Mouse (Mus musculus): ENCODE results near the gene Dffa. TPM values are rescaled to one million over a fixed set of nuclear protein-coding genes. Genes with fewer than 3 reads are reported as not detected.

Dffa gene
- total and polyA plus RNA-seq, 3 experiments: 23.4 to 44.8 (median 26.8) TPM

GRCm38 (mm10) chr4:149145151-149145550 lies 41.2 kb downstream of the Dffa start:
- H3K27me3 ChIP-seq (replicated peaks): no peaks in the 10 kb centered on the region
- H3K9me3 ChIP-seq (replicated peaks; ENCODE audit: low read length): peaks cover 2% of the 10 kb centered on the region
- no peak overlapping the region for H3K9ac ChIP-seq (ENCODE audit: insufficient read depth, low read depth)
- in situ Hi-C loops (cut with MboI; ENCODE audit: low pct_ligation_motif_present, low pct_unique_long_range_greater_than_20kb, low sequenced_read_pairs): loop anchor here (10.0 kb wide), 1 partner anchor 180 kb away; no protein-coding TSS in a partner anchor
- H3K79me2 ChIP-seq (replicated peaks; ENCODE audit: control insufficient read depth, extremely low read depth, insufficient read depth, poor library complexity, severe bottlenecking): no peaks in the 10 kb centered on the region
- peaks cover 8 to 13% of the 10 kb centered on the region in 2 experiments for H3K36me3 ChIP-seq (replicated peaks in 1 of 2; ENCODE audit: control insufficient read depth in 1 of 2, insufficient read depth in 1 of 2, low read length in 1 of 2)
- no peak overlapping the region for H3K4me2 ChIP-seq (ENCODE audit: insufficient read depth, low read depth, poor library complexity, severe bottlenecking)
- dilution Hi-C loops (cut with MboI; ENCODE audit: extremely low pct_ligation_motif_present, extremely low pct_unique_long_range_greater_than_20kb, low sequenced_read_pairs): no loop called here
- H3K4me3 ChIP-seq (replicated peaks in 1 of 3; ENCODE audit: low read depth in 2 of 3, low read length in 2 of 3, poor library complexity in 1 of 3): no peak overlapping the region
- no peak for TF ChIP-seq SIN3A (IDR thresholded peaks at IDR 0.05; ENCODE audit: low read length)
- TF ChIP-seq CTCF (conservative IDR thresholded peaks at IDR 0.05 in 1 of 2, IDR thresholded peaks at IDR 0.05 in 1 of 2; ENCODE audit: low read depth in 2 of 2, low read length in 2 of 2): no peak
- TF ChIP-seq MAX (IDR thresholded peaks at IDR 0.05; ENCODE audit: low read length): no peak
- no peak for TF ChIP-seq ZMIZ1 (IDR thresholded peaks at IDR 0.05; ENCODE audit: low read depth, low read length)
- TF ChIP-seq ZC3H11A (IDR thresholded peaks at IDR 0.05; ENCODE audit: low read depth, low read length): no peak
- no peak for TF ChIP-seq MXI1 (IDR thresholded peaks at IDR 0.05; ENCODE audit: low read depth, low read length)
- TF ChIP-seq ELF1 (IDR thresholded peaks at IDR 0.05; ENCODE audit: low read depth, low read length): no peak
- no peak for TF ChIP-seq CHD2 (IDR thresholded peaks at IDR 0.05; ENCODE audit: low read length)
- TF ChIP-seq GABPA (IDR thresholded peaks at IDR 0.05; ENCODE audit: insufficient replicate concordance, low read depth, low read length): no peak
- no peak for TF ChIP-seq POLR2A (IDR thresholded peaks at IDR 0.05; ENCODE audit: low read depth, low read length)
- TF ChIP-seq NRF1 (IDR thresholded peaks at IDR 0.05; ENCODE audit: low read depth, low read length): no peak
- TF ChIP-seq EP300 (IDR thresholded peaks at IDR 0.05; ENCODE audit: low read length): no peak
- H3K4me1 ChIP-seq (ENCODE audit: control insufficient read depth in 1 of 2, insufficient read depth in 2 of 2): peaks cover 0 to 17% of the 10 kb centered on the region in 2 experiments; a peak in 3 of 4 replicates
- no peak for DNase-seq (ENCODE audit: extremely low read depth)
- no peak overlapping the region for H3K27ac ChIP-seq (ENCODE audit: insufficient read depth, low read depth)

- Histone ChIP-seq H3K27ac (ENCODE audit: insufficient read depth, low read depth) (no peak overlapping the region), H3K9ac (ENCODE audit: insufficient read depth, low read depth) (no peak overlapping the region), H3K36me3 (replicated peaks in 1 of 2; ENCODE audit: control insufficient read depth in 1 of 2, insufficient read depth in 1 of 2, low read length in 1 of 2) (peaks cover 30 to 36% of the 10 kb centered on the region in 2 experiments), H3K27me3 (replicated peaks) (no peaks in the 10 kb centered on the region), H3K4me2 (ENCODE audit: insufficient read depth, low read depth, poor library complexity, severe bottlenecking) (no peak overlapping the region), H3K4me1 (ENCODE audit: control insufficient read depth in 1 of 2, insufficient read depth in 2 of 2) (peaks cover 4 to 17% of the 10 kb centered on the region in 2 experiments; a peak in 3 of 4 replicates), H3K9me3 (replicated peaks; ENCODE audit: low read length) (peaks cover 2% of the 10 kb centered on the region), H3K4me3 (replicated peaks in 1 of 3; ENCODE audit: low read depth in 2 of 3, low read length in 2 of 3, poor library complexity in 1 of 3) (no peak overlapping the region), H3K79me2 (replicated peaks; ENCODE audit: control insufficient read depth, extremely low read depth, insufficient read depth, poor library complexity, severe bottlenecking) (no peaks in the 10 kb centered on the region)
- in situ Hi-C loops (cut with MboI; ENCODE audit: low pct_ligation_motif_present, low pct_unique_long_range_greater_than_20kb, low sequenced_read_pairs) (loop anchor here (10.0 kb wide), 1 partner anchor 177 kb away; no protein-coding TSS in a partner anchor), dilution Hi-C loops (cut with MboI; ENCODE audit: extremely low pct_ligation_motif_present, extremely low pct_unique_long_range_greater_than_20kb, low sequenced_read_pairs) (no loop called here)
- no peak for DNase-seq (ENCODE audit: extremely low read depth)
- TF ChIP-seq ZMIZ1 (IDR thresholded peaks at IDR 0.05; ENCODE audit: low read depth, low read length) (no peak), TBP (conservative IDR thresholded peaks at IDR 0.05; ENCODE audit: low read depth, low read length) (no peak), POLR2AphosphoS2 (IDR thresholded peaks at IDR 0.05; ENCODE audit: low read depth, low read length) (no peak), KAT2A (IDR thresholded peaks at IDR 0.05; ENCODE audit: insufficient replicate concordance, low read length) (no peak), UBTF (IDR thresholded peaks at IDR 0.05; ENCODE audit: low read depth, low read length) (no peak), USF2 (conservative IDR thresholded peaks at IDR 0.05; ENCODE audit: low read depth, low read length) (no peak), ZC3H11A (IDR thresholded peaks at IDR 0.05; ENCODE audit: low read depth, low read length) (no peak), JUN (IDR thresholded peaks at IDR 0.05; ENCODE audit: insufficient read depth, low read depth, low read length) (no peak), CHD1 (IDR thresholded peaks at IDR 0.05; ENCODE audit: low read depth, low read length) (no peak), USF1 (IDR thresholded peaks at IDR 0.05; ENCODE audit: low read depth, low read length) (no peak), EP300 (IDR thresholded peaks at IDR 0.05; ENCODE audit: low read length) (no peak), ZNF384 (IDR thresholded peaks at IDR 0.05; ENCODE audit: low read depth, low read length) (no peak), MAZ (IDR thresholded peaks at IDR 0.05; ENCODE audit: low read depth, low read length) (no peak), TCF12 (IDR thresholded peaks at IDR 0.05; ENCODE audit: low read depth, low read length) (no peak), NELFE (IDR thresholded peaks at IDR 0.05; ENCODE audit: low read depth, low read length) (no peak), ELF1 (IDR thresholded peaks at IDR 0.05; ENCODE audit: low read depth, low read length) (no peak), MAX (IDR thresholded peaks at IDR 0.05; ENCODE audit: low read length) (no peak), BHLHE40 (IDR thresholded peaks at IDR 0.05; ENCODE audit: low read depth, low read length) (no peak), SMC3 (IDR thresholded peaks at IDR 0.05; ENCODE audit: low read depth, low read length) (no peak), E2F4 (IDR thresholded peaks at IDR 0.05; ENCODE audit: insufficient replicate concordance, low read depth, low read length) (no peak)
Observed at GRCm38 (mm10) chr4:149147528-149147927, 43.6 kb downstream of the Dffa start.

Measured in CH12.LX (cell line).